Mouse (Mus musculus): Measurements from ENCODE around the gene Gdf10. TPM values are rescaled to one million over a fixed set of nuclear protein-coding genes. Genes with fewer than 3 reads are reported as not detected.

Gdf10 gene
- polyA plus RNA-seq, 1 experiment from 2014 or later = 2.5 TPM

Other genes with a start within 250 kb of the Gdf10 start
- not detected in 2 replicates for gene Gdf2, start 17.5 kb downstream of the Gdf10 start, polyA plus RNA-seq (2016; fragmentation: Nextera tagmentation; extraction: Ambion mirVana)
- not detected in 2 replicates for gene Rbp3, start 30.4 kb downstream of the Gdf10 start, polyA plus RNA-seq (2016; fragmentation: Nextera tagmentation; extraction: Ambion mirVana)
- gene Zfp488, start 55.2 kb downstream of the Gdf10 start, polyA plus RNA-seq (2016; fragmentation: Nextera tagmentation; extraction: Ambion mirVana) = 0.06 and 0.11 TPM in 2 replicates
- not detected in 2 replicates for gene Gm30083, start 91.6 kb downstream of the Gdf10 start, polyA plus RNA-seq (2016; fragmentation: Nextera tagmentation; extraction: Ambion mirVana)
- not detected in 2 replicates for gene Gm5460, start 93.2 kb downstream of the Gdf10 start, polyA plus RNA-seq (2016; fragmentation: Nextera tagmentation; extraction: Ambion mirVana)
- not detected in 2 replicates for gene Antxrl, start 129.1 kb downstream of the Gdf10 start, polyA plus RNA-seq (2016; fragmentation: Nextera tagmentation; extraction: Ambion mirVana)
- gene Anxa8, start 162.4 kb downstream of the Gdf10 start, polyA plus RNA-seq (2016; fragmentation: Nextera tagmentation; extraction: Ambion mirVana) = 0.64 and 1.0 TPM in 2 replicates
- not detected in 2 replicates for gene A630023A22Rik, start 179.2 kb downstream of the Gdf10 start, polyA plus RNA-seq (2016; fragmentation: Nextera tagmentation; extraction: Ambion mirVana)
- gene Npy4r, start 228.9 kb downstream of the Gdf10 start, polyA plus RNA-seq (2016; fragmentation: Nextera tagmentation; extraction: Ambion mirVana) = not detected in 2 replicates